Mouse (Mus musculus) 3T3-L1 (cell line): ENCODE measurements at regions not wholly inside any gene's neighbourhood (a gene's known extent, or its start where the extent isn't known, plus 50 kb on each side); places are given as distances from the start of the nearest gene placed in this dataset.
"Not testable (repeated sequence)": the region's sequence is repeated elsewhere in the genome, so short reads cannot be mapped to it uniquely, and the experiment has no call there.

Experiments
- DNase-seq: peaks from one replicate; pipeline ENCODE4 v3.0.0-alpha.2; 2015; ENCODE audit warnings: low read depth, low spot score

DNA sequence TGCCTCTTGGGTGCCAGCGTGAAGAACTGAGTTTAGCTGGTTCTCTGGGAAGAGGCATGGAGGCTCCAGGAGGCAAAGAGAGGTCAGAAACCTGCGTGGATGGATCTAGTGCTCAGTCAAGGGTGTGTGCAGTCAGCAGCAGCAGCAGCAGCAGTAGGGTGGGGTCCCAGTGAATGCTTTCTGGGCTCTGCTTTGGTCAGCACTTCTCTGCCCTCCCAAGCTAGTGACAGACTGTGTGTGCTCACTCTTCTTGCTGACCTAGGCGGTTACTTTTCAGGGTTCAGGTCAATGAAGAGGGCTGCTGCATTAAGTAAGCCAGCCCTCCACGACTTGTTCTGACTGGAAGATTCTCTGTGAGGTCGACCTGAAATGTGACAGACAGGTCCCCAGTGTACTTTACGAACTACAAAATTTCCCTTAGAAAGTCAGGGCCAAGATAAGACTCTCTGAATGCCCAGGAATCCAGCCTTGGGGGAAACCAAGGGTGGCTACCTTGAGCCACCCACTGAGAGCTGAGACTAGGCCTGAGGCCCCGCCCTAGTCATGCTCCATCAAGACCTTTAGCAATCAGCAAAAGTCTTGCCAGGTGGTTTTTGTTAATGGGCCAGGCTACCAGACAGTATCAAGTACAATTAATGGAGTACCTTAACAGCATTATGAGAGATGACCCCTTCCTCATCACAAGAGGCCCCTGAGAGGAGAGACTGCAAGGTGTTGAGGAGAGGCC is 114.9 kb upstream of the Lemd2 start:
- no peak for DNase-seq

DNA sequence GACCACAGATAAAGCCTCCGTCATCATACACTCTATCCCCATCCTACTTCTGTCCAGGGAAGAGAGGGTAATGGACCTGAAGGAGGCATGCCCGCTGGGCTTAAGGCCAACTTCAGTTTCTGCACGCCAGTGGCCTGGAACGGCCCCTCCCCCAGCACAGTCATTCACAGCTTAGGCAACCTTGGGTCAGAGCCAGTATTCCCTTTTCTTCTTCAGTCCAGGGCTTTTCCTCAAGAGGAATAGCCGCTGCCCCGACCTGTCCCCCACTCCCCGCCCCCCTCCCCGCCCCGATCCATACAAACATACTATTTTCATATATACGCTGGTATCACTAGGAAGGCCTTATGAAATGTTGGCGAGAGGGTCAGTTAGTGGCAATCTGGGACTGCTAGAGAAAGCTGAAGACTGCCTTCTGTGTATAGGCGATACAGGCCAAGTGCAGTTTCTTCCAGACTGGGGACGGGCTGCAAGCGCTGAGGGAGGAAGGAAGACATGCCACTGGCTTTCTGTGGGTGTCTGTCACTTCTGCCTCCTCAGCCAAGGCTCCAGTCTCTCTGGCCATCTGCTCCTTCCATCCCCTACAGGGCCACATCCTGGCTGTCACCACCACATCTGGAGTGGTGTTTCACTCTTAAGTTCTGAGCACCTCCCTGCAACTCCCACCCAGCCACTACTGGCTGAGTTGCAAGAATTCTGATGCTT is 113.5 kb upstream of the Lemd2 start:
- no peak for DNase-seq

DNA sequence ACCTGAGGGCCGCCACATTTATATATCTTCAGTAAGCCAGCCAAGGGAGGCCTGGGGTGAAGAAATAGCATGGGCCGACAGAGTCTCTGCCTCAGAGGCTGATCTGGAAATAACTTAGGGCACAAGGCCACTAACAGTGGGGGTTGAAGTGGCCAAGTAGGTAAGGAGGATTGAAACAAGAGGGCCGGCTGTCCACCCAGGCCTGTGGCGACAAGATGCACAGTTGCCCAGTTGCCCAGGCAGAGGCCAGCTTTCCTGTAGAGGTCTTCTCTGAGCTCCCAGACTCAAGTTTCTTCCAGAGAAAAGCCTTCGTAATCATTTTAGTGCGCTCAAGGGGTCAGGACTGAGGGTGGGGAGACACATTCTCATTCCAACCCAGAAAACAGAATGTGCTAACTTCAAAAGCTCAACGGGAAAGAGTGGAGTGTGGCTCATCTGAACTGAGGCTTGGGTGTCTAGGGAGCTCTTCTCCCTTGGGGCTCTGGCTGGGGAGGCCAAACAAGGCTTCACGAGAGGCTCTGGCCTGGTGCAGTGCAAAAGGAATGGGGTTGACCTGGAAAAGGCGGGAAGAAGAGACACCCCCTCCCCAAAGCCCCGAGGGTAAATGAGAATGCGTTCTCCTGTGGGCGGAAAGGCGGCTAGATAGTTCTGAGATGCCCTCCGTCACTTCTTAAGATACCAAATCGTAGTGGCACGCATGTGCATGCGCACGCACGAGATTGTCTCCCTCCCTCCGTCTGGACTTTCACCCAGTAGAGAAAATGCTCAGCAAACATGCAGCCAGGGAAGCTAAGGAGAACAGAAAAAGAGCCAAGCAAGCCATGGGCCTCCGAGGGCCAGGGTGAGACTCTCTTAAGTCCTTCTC is 112.7 kb upstream of the Lemd2 start:
- DNase-seq, result no peak

DNA sequence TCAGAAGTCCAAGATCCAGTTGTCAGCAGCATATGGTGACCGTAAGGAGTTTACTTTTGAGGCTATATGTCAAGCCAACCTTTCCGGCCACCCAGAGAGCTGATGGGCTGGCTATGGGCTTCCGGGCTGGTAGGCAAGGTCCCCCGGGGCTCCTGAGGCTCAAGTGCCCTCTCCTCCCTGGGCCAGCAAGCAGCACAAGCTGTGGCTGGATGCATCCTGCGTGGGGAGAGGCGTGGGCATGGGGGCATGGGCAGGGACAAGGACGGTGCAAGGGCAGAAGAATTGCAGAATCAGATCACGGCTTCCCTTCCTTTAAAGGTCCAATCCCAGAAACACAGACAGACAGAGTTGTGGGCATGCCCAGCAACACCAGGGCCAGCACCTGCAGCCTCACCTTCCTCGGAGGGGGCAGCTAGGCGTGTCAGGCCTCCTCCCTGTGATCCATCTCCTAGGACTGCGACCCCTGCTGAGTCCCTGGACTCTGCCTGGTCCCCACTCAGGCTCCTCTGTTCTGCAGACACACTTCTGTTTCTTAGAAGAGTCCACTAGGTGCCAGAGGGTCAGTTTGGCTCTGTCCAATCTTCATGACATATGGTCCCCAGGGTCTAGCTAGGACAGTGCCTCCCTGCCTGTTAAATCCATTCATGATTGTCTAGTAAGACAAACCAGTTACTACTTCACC is 111.8 kb upstream of the Lemd2 start:
- DNase-seq, result no peak

DNA sequence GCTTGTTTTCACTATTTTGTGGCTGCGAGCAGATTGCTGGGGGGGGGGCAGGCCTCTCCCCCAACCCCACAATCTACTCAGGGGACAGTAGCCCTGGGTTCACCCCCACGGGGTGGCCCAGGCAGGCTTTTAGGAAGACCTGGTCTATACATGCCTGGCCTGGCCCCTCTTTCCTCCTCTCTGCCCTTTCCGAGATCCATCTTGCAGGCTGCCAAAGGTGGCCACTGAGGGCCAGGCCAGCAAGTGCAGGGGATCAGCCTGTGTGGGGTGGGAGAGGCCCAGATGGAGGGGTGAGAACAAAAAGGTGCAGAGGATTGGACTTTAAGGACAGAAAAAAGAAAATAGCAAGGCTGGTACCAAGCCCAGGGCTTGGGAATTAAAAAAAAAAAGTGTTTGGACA is 111.2 kb upstream of the Lemd2 start:
- DNase-seq, result no peak

DNA sequence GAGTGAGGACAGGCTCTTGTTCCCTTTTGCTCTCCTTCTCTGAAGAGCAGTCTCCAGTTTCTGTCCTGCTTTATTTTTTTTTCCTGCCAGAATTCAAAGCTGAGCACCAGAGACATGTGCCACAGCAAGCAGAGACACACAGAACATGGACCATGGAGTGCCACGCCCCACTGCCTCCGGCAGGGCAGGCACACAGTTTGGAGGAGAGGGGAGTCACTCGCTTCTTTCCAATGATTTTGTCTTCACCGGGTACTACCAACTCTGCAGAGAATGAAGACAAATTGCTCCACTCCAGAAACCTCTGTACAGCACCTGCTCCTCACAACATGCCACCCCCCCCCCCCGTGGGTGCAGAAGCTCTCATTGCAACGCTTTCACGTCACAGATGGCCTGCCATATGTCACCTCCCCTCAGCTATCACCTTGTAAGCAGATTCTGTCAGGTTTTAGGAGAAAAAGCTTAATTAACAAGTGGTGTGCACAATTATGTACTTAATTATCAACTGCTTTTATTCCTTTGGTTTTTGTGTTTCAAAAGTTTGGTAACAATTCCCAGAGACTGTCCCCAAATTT is 110.6 kb upstream of the Lemd2 start:
- DNase-seq, result no peak

DNA sequence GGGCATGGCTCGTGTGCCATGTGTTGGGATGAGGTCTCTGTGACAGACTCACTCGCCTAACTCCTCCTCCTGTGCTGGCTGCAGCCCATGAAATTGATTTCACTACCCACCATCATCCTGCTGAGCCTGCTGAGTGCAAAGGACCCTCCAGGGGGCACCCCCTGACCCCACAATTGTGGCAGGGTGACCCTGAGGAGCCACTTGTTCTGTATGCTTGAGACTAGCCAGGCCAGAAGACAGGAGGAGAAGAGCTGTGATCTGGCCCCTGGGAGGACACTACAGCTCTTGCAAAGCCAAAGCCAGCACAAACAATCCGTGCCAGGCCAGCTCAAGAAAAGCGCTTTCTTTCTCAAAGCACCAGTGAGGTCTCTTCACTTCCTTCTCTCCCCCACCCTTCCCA is 104.7 kb upstream of the Lemd2 start:
- no peak for DNase-seq

DNA sequence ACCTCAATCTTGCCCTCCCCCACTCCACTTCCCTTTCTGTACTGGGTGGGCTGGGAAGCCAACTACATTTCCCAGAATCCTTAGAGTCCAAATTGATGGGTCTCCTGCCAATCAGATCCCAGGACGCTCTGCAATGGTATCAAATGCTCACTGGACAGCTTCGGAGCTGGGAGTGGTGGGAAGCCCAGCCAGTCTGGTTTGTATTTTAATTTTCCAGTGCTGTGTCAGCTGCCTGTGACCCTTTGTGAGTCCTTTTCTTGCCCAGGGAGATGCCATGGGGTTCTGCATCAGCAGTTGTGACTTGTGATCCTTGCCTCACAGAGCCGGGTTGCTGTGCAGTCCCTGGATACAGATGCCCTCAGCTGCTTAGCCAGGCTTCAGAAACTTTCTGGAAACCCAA is 100.6 kb upstream of the Lemd2 start:
- DNase-seq, result no peak

DNA sequence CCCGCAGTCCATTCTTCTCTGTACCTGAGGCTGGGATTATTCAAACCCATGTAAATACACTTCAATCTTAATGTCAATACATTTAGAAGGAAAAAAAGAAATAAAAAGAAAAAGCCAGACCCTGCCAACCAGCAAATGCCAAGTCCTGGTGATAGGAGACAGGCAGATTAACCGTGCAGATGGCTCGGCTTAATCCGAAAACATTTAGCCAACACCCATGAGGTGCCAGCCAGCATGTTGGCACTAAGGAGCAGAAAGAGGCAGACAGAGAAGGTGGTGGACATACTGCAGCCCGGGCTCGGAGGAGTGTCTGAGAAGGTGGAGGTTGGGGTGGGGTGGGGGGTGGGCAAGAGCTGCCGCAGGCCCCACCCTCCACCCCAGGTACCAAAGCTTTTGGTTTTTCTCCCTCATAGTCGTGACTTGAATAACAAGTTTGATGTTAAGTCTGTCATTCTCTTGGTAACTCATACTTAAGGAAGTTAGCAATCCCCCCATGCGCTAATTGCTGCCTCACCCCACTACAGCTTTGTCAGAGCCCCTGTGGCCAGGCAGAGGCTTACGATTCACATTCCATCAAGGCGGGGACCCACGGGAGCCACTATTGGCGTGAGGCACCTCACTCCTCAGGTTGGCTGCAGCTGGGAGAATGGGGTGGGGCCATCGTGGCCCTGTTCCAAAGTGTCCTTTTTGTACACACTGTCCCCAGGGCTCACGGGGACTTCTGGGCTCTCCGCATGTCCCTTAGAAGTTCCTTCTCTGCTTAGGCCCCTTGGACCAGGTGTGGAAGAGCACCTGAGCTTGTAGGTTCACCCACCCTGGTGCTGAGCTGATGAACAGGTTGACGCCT is 99.6 kb upstream of the Lemd2 start:
- DNase-seq, result no peak

DNA sequence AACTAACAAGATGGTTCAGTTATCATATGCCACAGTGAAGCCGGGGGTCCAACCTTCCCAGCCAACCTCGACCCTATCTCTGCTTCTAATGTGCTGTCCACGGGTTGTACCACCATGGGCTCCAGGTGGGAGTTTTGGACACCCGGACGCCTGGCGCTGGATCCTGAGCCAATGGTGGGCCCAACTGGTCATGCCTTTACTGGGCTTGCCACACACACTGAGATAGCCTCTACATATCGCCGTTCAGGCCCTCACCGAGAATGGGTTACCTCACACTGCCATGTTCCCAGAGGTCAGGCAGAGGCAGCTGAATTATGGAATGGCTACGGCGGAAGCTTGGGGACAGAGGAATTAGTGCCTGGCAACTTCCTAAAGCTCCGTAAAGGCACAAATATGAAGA is 98.8 kb upstream of the Lemd2 start:
- no peak for DNase-seq

DNA sequence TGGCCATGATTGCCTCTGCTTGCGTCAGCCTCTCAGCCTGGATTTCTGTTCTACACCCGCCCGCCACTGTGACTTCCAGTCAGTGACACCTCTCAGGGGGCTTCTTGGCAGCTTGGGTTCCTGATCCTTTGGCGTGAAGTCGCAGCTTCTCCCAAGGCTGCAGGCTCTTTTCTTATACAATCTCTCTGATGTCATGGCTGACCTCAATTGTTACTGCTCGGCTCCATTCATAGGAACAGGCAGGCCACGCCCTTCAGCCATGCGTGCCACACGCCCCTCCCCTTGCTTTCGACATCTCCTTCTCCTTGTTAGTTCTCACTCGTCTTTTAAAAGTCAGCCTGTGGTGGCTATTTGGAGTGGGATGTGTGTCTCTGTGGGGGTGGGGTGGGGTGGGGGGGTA is 97.1 kb upstream of the Lemd2 start:
- no peak for DNase-seq

DNA sequence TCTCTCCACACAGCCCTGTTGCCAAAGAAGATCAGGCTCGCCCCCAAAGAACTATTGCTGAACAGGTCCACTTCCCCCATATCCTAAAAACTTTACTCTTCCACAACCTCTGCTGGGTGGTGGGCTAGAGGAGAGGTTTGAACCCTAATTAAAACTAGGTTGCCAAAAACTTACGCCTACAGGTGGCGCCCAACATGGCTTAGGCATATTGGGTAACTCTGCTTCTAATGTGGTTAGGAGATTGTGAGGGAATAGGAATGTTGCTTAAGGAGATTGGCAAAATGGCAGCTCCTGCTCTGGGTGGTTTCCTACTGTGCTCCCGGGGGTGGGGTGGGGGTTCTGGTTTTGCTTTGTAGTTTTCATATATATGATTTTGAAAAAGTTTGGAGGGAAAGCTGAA is 95.0 kb upstream of the Lemd2 start:
- no peak for DNase-seq

DNA sequence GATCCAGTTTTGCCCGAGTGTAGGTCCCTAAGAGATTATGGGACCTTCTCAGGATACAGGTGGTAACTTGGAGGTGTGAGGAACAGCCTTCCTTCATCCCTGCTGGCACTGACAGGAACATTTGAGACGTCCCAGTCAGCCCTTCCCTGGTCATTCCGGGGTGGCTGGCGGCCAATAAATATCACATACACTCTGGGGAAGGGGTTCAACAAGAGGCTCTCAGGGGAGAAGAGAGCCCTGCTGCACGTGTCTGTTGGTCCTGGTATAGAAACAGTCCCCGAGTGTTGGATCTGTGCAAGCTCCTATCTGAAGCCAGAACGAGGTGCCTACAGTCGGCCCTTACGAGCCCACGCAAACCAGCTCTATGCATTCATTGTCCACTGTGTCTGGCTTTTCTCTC is 94.1 kb upstream of the Lemd2 start:
- no peak for DNase-seq

DNA sequence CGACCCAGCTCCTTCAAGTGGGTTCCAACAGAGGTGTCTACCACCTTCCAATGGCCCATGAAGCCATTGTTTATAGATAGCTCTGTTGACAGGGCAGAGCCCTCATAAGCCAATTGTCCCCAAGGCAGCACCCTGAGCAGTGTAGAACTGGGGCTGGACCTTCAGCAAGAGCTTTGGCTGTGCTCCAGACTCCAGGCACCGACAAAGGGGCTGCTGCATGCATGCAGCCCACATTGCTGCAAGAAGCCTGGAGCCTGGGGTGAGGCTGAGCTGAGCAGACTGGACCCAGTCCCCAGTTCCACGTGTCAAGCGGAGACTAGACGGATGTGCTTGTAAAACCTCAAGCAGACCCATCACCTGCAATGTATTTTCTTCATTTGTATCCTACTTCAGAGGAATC is 91.9 kb upstream of the Lemd2 start:
- no peak for DNase-seq

DNA sequence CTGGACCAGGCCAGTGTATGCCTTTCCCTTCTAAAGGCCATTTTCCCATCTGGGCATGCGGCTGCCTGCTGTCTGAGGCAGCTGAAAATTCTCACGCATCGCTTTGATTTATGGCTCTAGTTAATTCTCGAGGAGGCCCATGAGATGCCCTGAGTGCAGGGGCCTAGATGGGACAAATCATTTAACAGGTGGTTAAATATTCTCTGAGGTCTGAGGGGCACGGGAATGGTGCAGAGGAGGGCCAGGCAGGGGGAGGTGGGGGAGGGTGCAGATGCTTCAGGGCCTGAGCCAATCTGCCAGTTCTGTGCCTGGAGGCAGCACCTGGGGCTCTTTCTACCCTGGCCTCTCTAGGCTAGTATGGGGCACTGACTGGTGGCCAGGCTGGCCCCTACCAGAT is 89.9 kb upstream of the Lemd2 start:
- no peak for DNase-seq

DNA sequence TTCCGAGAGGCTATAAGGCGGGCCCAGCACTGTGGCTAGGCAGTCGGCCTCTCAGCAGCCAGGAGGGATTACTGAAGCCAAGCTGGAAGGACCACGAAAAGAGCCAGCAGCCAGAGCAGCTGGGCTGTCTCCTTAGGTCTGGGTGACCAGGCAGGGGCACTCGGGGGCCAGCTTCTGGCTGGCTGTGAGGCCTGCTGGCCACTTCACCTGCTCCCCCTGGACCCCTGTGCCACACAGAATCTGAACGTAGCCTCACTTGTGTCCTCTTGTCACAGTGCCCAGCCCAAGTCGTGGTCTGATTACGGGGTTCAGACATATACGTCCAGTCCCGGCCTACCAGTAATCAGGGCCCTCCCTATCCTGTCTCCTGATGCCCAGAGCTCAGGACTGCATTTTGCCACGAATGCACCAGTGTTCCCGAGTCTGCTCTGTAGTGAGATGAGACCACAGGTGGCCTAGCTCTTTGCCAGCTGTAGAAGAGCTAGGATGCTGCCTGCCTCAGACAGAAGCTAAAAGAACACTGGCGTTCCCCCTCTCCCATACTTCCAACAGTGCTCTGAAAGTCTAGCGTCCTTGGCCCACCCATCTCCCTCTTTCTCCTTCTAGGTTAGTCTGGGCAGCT is 89.4 kb upstream of the Lemd2 start:
- DNase-seq, result no peak

DNA sequence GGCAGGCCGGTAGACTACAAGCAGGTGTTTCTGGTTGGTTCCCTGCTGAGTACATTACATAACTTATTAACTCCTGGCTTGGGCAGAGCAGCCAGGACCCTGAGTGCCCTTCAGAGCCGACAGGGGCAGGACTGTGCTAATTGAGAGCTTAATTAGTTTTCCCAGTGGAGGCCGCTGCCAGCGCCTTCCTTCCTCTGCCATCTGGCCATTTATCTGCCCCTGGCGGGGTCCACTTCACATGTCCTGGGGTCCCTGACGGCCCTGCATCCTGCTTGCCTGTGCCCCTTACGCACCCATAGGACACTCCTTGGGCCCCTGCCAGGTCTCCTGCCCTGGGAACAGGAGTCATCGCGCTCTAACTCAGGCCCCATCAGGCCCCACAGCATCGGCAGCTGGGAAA is 87.4 kb upstream of the Lemd2 start:
- DNase-seq, result no peak

DNA sequence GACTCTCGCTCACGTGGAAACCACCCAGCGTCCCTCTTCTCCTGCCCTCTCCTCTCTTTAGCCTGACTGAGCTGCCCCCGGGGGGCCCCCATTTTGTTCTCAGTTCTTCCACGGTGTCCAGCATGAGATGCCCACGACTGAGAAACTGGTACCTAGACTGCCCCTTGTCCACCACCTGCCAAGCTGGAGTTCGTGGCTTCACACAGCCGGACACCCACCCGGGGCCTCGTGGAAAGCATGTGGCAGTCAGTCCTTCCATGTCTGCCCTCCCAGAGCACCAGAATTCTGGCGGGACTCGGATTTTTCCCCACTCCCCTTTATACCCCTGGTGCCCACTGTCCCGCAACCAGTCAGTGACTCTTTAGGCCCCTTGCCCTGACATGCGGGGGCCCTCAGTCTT is 86.9 kb upstream of the Lemd2 start:
- no peak for DNase-seq

DNA sequence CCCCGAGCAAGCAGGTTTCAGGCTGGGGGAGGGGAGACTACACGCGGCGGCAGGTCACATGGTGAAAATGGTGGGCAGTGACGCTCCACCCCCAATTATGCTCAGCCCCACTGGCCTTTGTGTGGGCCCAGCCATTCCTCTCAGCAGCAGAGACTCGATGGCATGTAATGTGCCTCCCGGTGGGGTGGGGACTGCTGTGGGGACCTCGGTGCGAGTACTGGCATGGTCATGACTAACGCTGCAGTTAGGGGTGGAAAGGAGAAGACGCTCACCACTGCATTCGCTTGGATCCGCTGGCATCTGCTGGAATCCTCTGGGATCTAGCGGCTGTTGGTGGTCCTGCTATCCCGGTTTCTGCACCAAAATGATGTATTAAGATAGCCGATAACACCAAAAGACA is 86.0 kb upstream of the Lemd2 start:
- no peak for DNase-seq

DNA sequence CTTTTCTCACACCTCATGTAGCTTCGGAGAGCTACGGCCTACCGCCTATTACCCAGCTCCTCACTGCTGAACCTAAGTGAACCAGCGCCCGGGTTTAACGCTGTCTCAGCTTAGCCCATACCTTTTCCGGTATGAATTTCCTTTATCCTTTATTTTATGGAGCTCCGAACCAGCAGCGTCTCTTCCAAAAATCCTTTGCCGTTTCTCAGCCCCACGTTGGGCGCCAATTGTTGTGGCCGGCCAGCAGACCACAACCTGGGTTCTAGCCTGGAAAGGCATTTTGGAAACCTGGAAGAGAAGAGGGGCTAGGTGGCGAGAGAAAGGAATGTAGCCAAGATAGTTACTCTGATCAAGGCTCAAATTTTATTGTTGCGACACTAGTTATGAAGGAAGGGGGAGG is 85.5 kb upstream of the Lemd2 start:
- DNase-seq, result not testable (repeated sequence)
